Mouse (Mus musculus): ENCODE measurements around the gene Snx11. TPM values are rescaled to one million over a fixed set of nuclear protein-coding genes. Genes with fewer than 3 reads are reported as not detected.
"Not testable (repeated sequence)": the region's sequence is repeated elsewhere in the genome, so short reads cannot be mapped to it uniquely, and the experiment has no call there.

Gene Snx11
- polyA plus RNA-seq, 1 experiment from 2014 or later, result 18.7 TPM

- ATAC-seq, result no peak
- Histone ChIP-seq H3K27ac (ENCODE audit: low read length) (no peak overlapping the region), H3K27me3 (replicated peaks; ENCODE audit: insufficient read depth, low read length) (no peaks in the 10 kb centered on the region), H3K4me3 (ENCODE audit: low read depth, low read length) (no peak overlapping the region), H3K4me2 (replicated peaks; ENCODE audit: low read depth, low read length) (no peak overlapping the region), H3K9me3 (ENCODE audit: low read length) (no peaks in the 10 kb centered on the region), H3K4me1 (ENCODE audit: insufficient read depth, low read depth, low read length) (no peaks in the 10 kb centered on the region), H3K9ac (replicated peaks; ENCODE audit: low read depth) (no peak overlapping the region), H3K36me3 (ENCODE audit: insufficient read depth, low read length) (peaks cover 25% of the 10 kb centered on the region)
- WGBS, result 73% methylated on average over 2 of the region's 2 CpGs
- no peak for TF ChIP-seq EP300 (IDR thresholded peaks at IDR 0.05)
- no peak for TF ChIP-seq CTCF (IDR thresholded peaks at IDR 0.05)
- no peak for DNase-seq (ENCODE audit: low spot score)
These were observed 37.1 kb upstream of the Snx11 start for GRCm38 (mm10) chr11:96814443-96814842.

GRCm38 (mm10) chr11:96813920-96814319, 36.6 kb upstream of the Snx11 start:
- Histone ChIP-seq H3K27me3 (replicated peaks; ENCODE audit: insufficient read depth, low read length) (no peaks in the 10 kb centered on the region), H3K4me3 (ENCODE audit: low read depth, low read length) (no peak overlapping the region), H3K4me2 (replicated peaks; ENCODE audit: low read depth, low read length) (no peak overlapping the region), H3K27ac (ENCODE audit: low read length) (no peak overlapping the region), H3K36me3 (ENCODE audit: insufficient read depth, low read length) (peaks cover 23% of the 10 kb centered on the region), H3K4me1 (ENCODE audit: insufficient read depth, low read depth, low read length) (no peaks in the 10 kb centered on the region), H3K9ac (replicated peaks; ENCODE audit: low read depth) (no peak overlapping the region), H3K9me3 (ENCODE audit: low read length) (no peaks in the 10 kb centered on the region)
- ATAC-seq, result no peak
- WGBS, result 87% methylated on average over 5 of the region's 5 CpGs
- TF ChIP-seq EP300 (IDR thresholded peaks at IDR 0.05) (no peak), CTCF (IDR thresholded peaks at IDR 0.05) (no peak)
- no peak for DNase-seq (ENCODE audit: low spot score)

GRCm38 (mm10) chr11:96813455-96813854, 36.1 kb upstream of the Snx11 start:
- ATAC-seq (no peak), DNase-seq (ENCODE audit: low spot score) (no peak)
- H3K36me3 ChIP-seq (ENCODE audit: insufficient read depth, low read length), result peaks cover 22% of the 10 kb centered on the region
- H3K9me3 ChIP-seq (ENCODE audit: low read length), result no peaks in the 10 kb centered on the region
- H3K4me2 ChIP-seq (replicated peaks; ENCODE audit: low read depth, low read length), result no peak overlapping the region
- no peaks in the 10 kb centered on the region for H3K4me1 ChIP-seq (ENCODE audit: insufficient read depth, low read depth, low read length)
- H3K27me3 ChIP-seq (replicated peaks; ENCODE audit: insufficient read depth, low read length), result no peaks in the 10 kb centered on the region
- no peak overlapping the region for H3K27ac ChIP-seq (ENCODE audit: low read length)
- no peak for TF ChIP-seq CTCF (IDR thresholded peaks at IDR 0.05)
- TF ChIP-seq EP300 (IDR thresholded peaks at IDR 0.05), result no peak
- 81% methylated on average over 4 of the region's 4 CpGs for WGBS
- H3K9ac ChIP-seq (replicated peaks; ENCODE audit: low read depth), result no peak overlapping the region
- H3K4me3 ChIP-seq (ENCODE audit: low read depth, low read length), result no peak overlapping the region

- DNase-seq (ENCODE audit: low spot score); H3K4me1 ChIP-seq (ENCODE audit: insufficient read depth, low read depth, low read length); ATAC-seq; H3K9ac ChIP-seq (replicated peaks; ENCODE audit: low read depth); H3K27me3 ChIP-seq (replicated peaks; ENCODE audit: insufficient read depth, low read length); H3K9me3 ChIP-seq (ENCODE audit: low read length); H3K4me2 ChIP-seq (replicated peaks; ENCODE audit: low read depth, low read length); H3K4me3 ChIP-seq (ENCODE audit: low read depth, low read length); H3K27ac ChIP-seq (ENCODE audit: low read length): not testable (repeated sequence)
- peaks cover 13% of the 10 kb centered on the region for H3K36me3 ChIP-seq (ENCODE audit: insufficient read depth, low read length)
- 73% methylated on average over 1 of the region's 1 CpGs for WGBS
These were observed 33.8 kb upstream of the Snx11 start for GRCm38 (mm10) chr11:96811188-96811587.

- H3K36me3 ChIP-seq (ENCODE audit: insufficient read depth, low read length), result peaks cover 10% of the 10 kb centered on the region
These were observed 32.3 kb upstream of the Snx11 start for GRCm38 (mm10) chr11:96809562-96810235.

GRCm38 (mm10) chr11:96808066-96808465, 30.7 kb upstream of the Snx11 start:
- 41% methylated on average over 1 of the region's 1 CpGs for WGBS
- Histone ChIP-seq H3K27ac (ENCODE audit: low read length) (no peak overlapping the region), H3K4me1 (ENCODE audit: insufficient read depth, low read depth, low read length) (no peaks in the 10 kb centered on the region), H3K9me3 (ENCODE audit: low read length) (no peaks in the 10 kb centered on the region), H3K9ac (replicated peaks; ENCODE audit: low read depth) (no peak overlapping the region), H3K27me3 (replicated peaks; ENCODE audit: insufficient read depth, low read length) (no peaks in the 10 kb centered on the region), H3K36me3 (ENCODE audit: insufficient read depth, low read length) (peaks cover 14% of the 10 kb centered on the region), H3K4me3 (ENCODE audit: low read depth, low read length) (no peak overlapping the region), H3K4me2 (replicated peaks; ENCODE audit: low read depth, low read length) (no peak overlapping the region)
- TF ChIP-seq EP300 (IDR thresholded peaks at IDR 0.05) (no peak), CTCF (IDR thresholded peaks at IDR 0.05) (peak; percentile 55)
- no peak for ATAC-seq
- DNase-seq (ENCODE audit: low spot score), result no peak

More at GRCm38 (mm10) chr11:96809562-96810235, 32.3 kb upstream of the Snx11 start:
- H3K4me2 ChIP-seq (replicated peaks; ENCODE audit: low read depth, low read length), result no peak overlapping the region
- no peak for ATAC-seq
- no peak overlapping the region for H3K27ac ChIP-seq (ENCODE audit: low read length)
- WGBS, result 84% methylated on average over 6 of the region's 6 CpGs
- no peaks in the 10 kb centered on the region for H3K9me3 ChIP-seq (ENCODE audit: low read length)
- no peaks in the 10 kb centered on the region for H3K4me1 ChIP-seq (ENCODE audit: insufficient read depth, low read depth, low read length)
- DNase-seq (ENCODE audit: low spot score), result no peak
- no peak overlapping the region for H3K4me3 ChIP-seq (ENCODE audit: low read depth, low read length)
- no peaks in the 10 kb centered on the region for H3K27me3 ChIP-seq (replicated peaks; ENCODE audit: insufficient read depth, low read length)
- TF ChIP-seq EP300 (IDR thresholded peaks at IDR 0.05), result no peak
- no peak for TF ChIP-seq CTCF (IDR thresholded peaks at IDR 0.05)
- no peak overlapping the region for H3K9ac ChIP-seq (replicated peaks; ENCODE audit: low read depth)

GRCm38 (mm10) chr11:96805606-96806005, 28.2 kb upstream of the Snx11 start:
- DNase-seq (ENCODE audit: low spot score) (no peak), ATAC-seq (no peak)
- Histone ChIP-seq H3K27me3 (replicated peaks; ENCODE audit: insufficient read depth, low read length) (no peaks in the 10 kb centered on the region), H3K4me3 (ENCODE audit: low read depth, low read length) (no peak overlapping the region), H3K4me1 (ENCODE audit: insufficient read depth, low read depth, low read length) (no peaks in the 10 kb centered on the region), H3K9me3 (ENCODE audit: low read length) (no peaks in the 10 kb centered on the region), H3K36me3 (ENCODE audit: insufficient read depth, low read length) (peaks cover 19% of the 10 kb centered on the region), H3K27ac (ENCODE audit: low read length) (no peak overlapping the region), H3K9ac (replicated peaks; ENCODE audit: low read depth) (no peak overlapping the region), H3K4me2 (replicated peaks; ENCODE audit: low read depth, low read length) (no peak overlapping the region)
- no peak for TF ChIP-seq EP300 (IDR thresholded peaks at IDR 0.05)
- no peak for TF ChIP-seq CTCF (IDR thresholded peaks at IDR 0.05)
- WGBS, result 86% methylated on average over 5 of the region's 5 CpGs
